Mouse (Mus musculus) limb, embryonic 15.5 days (tissue): ENCODE measurements around the gene Dpm2. TPM values are rescaled to one million over a fixed set of nuclear protein-coding genes. Genes with fewer than 3 reads are reported as not detected.

Experiments used
- ATAC-seq: fragments of 200-750 bp; cut with Nextera tagmentation; 2 replicates; pipeline ENCODE4 v1.8.0; 2017; ENCODE audit warnings: low read depth, moderate TSS enrichment; ENCODE audit not compliant: insufficient number of reproducible peaks, low FRiP score, low TSS enrichment
- H3K27ac ChIP-seq: fragments of 300-500 bp; sonication (generic); 2 replicates; pipeline ENCODE4 v1.5.1; 2015; ENCODE audit warnings: moderate library complexity, mild to moderate bottlenecking, inconsistent platforms
- H3K27me3 ChIP-seq: fragments of 300-500 bp; sonication (generic); 2 replicates; pipeline ENCODE4 v1.6.1; 2015; ENCODE audit warnings: inconsistent platforms
- H3K36me3 ChIP-seq: fragments of 300-500 bp; sonication (generic); 2 replicates; pipeline ENCODE4 v1.6.1; 2015; ENCODE audit warnings: inconsistent platforms
- H3K4me1 ChIP-seq: fragments of 300-500 bp; sonication (generic); 2 replicates; pipeline ENCODE4 v1.6.1; 2015; ENCODE audit warnings: inconsistent platforms
- H3K4me2 ChIP-seq: fragments of 300-500 bp; sonication (generic); 2 replicates; pipeline ENCODE4 v1.6.1; 2015; ENCODE audit warnings: mild to moderate bottlenecking, inconsistent platforms
- H3K4me3 ChIP-seq: fragments of 300-500 bp; sonication (generic); 2 replicates; pipeline ENCODE4 v1.5.1; 2015; ENCODE audit warnings: mild to moderate bottlenecking, inconsistent platforms
- H3K9ac ChIP-seq: fragments of 300-500 bp; sonication (generic); 2 replicates; pipeline ENCODE4 v1.6.1; 2015; ENCODE audit warnings: inconsistent platforms
- H3K9me3 ChIP-seq: fragments of 300-500 bp; sonication (generic); 2 replicates; pipeline ENCODE4 v1.6.1; 2016; ENCODE audit warnings: inconsistent platforms
- WGBS: fragments of 180-500 bp; shearing (Covaris S2); methylation state at CpG from one replicate; pipeline ENCODE4 v1.1.7; 2015; 5-methylcytosine and 5-hydroxymethylcytosine counted together
- polyA plus RNA-seq: library from polyadenylated mRNA; unstranded; fragments of >200 nt; fragmentation: Nextera tagmentation; extraction: Ambion mirVana; gene quantifications from 2 replicates; pipeline ENCODE4 v1.2.1, GENCODE M21; 2015

Gene Dpm2
- polyA plus RNA-seq, 1 experiment from 2014 or later, result 117 TPM

- Histone ChIP-seq H3K4me3 (peak overlapping the region; percentile 92), H3K4me2 (peak overlapping the region; percentile 84), H3K36me3 (no peaks in the 10 kb centered on the region), H3K4me1 (peaks cover 68% of the 10 kb centered on the region), H3K9ac (peak overlapping the region; percentile 96), H3K27me3 (no peaks in the 10 kb centered on the region), H3K27ac (peak overlapping the region; percentile 99), H3K9me3 (no peaks in the 10 kb centered on the region)
- no peak for ATAC-seq
- WGBS, result 4% methylated on average over 11 of the region's 11 CpGs
Measured at GRCm38 (mm10) chr2:32536634-32537359, 33.9 kb upstream of the Dpm2 start.

GRCm38 (mm10) chr2:32537360-32537905 lies 33.2 kb upstream of the Dpm2 start:
- peaks cover 74% of the 10 kb centered on the region for H3K4me1 ChIP-seq
- H3K9ac ChIP-seq, result peak overlapping the region; percentile 96; the same call in 1 of the 2 replicates
- H3K27me3 ChIP-seq, result no peaks in the 10 kb centered on the region
- H3K9me3 ChIP-seq, result no peaks in the 10 kb centered on the region
- no peak for ATAC-seq
- 13% methylated on average over 9 of the region's 9 CpGs for WGBS
- no peaks in the 10 kb centered on the region for H3K36me3 ChIP-seq
- peak overlapping the region; percentile 99 for H3K27ac ChIP-seq
- peak overlapping the region; percentile 84 for H3K4me2 ChIP-seq
- H3K4me3 ChIP-seq, result peak overlapping the region; percentile 92

GRCm38 (mm10) chr2:32537941-32538340 lies 32.7 kb upstream of the Dpm2 start:
- H3K4me1 ChIP-seq, result peaks cover 79% of the 10 kb centered on the region
- H3K4me2 ChIP-seq, result peak overlapping the region; percentile 84
- ATAC-seq, result no peak
- H3K36me3 ChIP-seq, result no peaks in the 10 kb centered on the region
- H3K9ac ChIP-seq, result 0 out of 2 replicates have a peak overlapping the region, but pooled peaks have one; percentile 4
- H3K27me3 ChIP-seq, result no peaks in the 10 kb centered on the region
- peak overlapping the region; percentile 99 for H3K27ac ChIP-seq
- H3K4me3 ChIP-seq, result peak overlapping the region; percentile 92
- 50% methylated on average over 5 of the region's 5 CpGs for WGBS
- H3K9me3 ChIP-seq, result no peaks in the 10 kb centered on the region

GRCm38 (mm10) chr2:32538461-32538860 lies 32.2 kb upstream of the Dpm2 start:
- no peak for ATAC-seq
- 0 out of 2 replicates have a peak overlapping the region, but pooled peaks have one; percentile 92 for H3K4me3 ChIP-seq
- H3K27ac ChIP-seq, result peak overlapping the region; percentile 99
- no peaks in the 10 kb centered on the region for H3K9me3 ChIP-seq
- no peaks in the 10 kb centered on the region for H3K27me3 ChIP-seq
- peaks cover 83% of the 10 kb centered on the region for H3K4me1 ChIP-seq
- peak overlapping the region; percentile 84 for H3K4me2 ChIP-seq
- H3K9ac ChIP-seq, result no peak overlapping the region
- no peaks in the 10 kb centered on the region for H3K36me3 ChIP-seq
- 60% methylated on average over 4 of the region's 4 CpGs for whole genome bisulfite sequencing

GRCm38 (mm10) chr2:32539452-32539981 lies 31.1 kb upstream of the Dpm2 start:
- peaks cover 72% of the 10 kb centered on the region for H3K4me1 ChIP-seq
- WGBS, result 70% methylated on average over 14 of the region's 14 CpGs
- peak overlapping the region; percentile 12 for H3K4me2 ChIP-seq

GRCm38 (mm10) chr2:32541333-32541908 lies 29.2 kb upstream of the Dpm2 start:
- H3K27ac ChIP-seq, result peak overlapping the region; percentile 43
- H3K4me3 ChIP-seq, result no peak overlapping the region
- H3K9ac ChIP-seq, result no peak overlapping the region
- no peaks in the 10 kb centered on the region for H3K27me3 ChIP-seq
- 70% methylated on average over 2 of the region's 2 CpGs for WGBS
- ATAC-seq, result no peak
- H3K4me1 ChIP-seq, result peaks cover 63% of the 10 kb centered on the region
- H3K36me3 ChIP-seq, result no peaks in the 10 kb centered on the region
- H3K4me2 ChIP-seq, result no peak overlapping the region
- H3K9me3 ChIP-seq, result no peaks in the 10 kb centered on the region

More at GRCm38 (mm10) chr2:32539452-32539981, 31.1 kb upstream of the Dpm2 start:
- H3K9me3 ChIP-seq, result no peaks in the 10 kb centered on the region
- no peaks in the 10 kb centered on the region for H3K36me3 ChIP-seq
- no peaks in the 10 kb centered on the region for H3K27me3 ChIP-seq
- H3K4me3 ChIP-seq, result no peak overlapping the region
- ATAC-seq, result no peak
- peak overlapping the region; percentile 99 for H3K27ac ChIP-seq
- H3K9ac ChIP-seq, result no peak overlapping the region

- Histone ChIP-seq H3K4me1 (peaks cover 61% of the 10 kb centered on the region), H3K27me3 (no peaks in the 10 kb centered on the region), H3K4me3 (no peak overlapping the region), H3K4me2 (no peak overlapping the region), H3K9ac (no peak overlapping the region), H3K36me3 (no peaks in the 10 kb centered on the region), H3K9me3 (no peaks in the 10 kb centered on the region), H3K27ac (peak overlapping the region; percentile 38)
- 77% methylated on average over 4 of the region's 4 CpGs for WGBS
- no peak for ATAC-seq
Measured at GRCm38 (mm10) chr2:32541986-32542573, 28.6 kb upstream of the Dpm2 start.

- Histone ChIP-seq H3K4me1 (peaks cover 57% of the 10 kb centered on the region), H3K27me3 (no peaks in the 10 kb centered on the region), H3K36me3 (no peaks in the 10 kb centered on the region), H3K27ac (no peak overlapping the region), H3K4me3 (no peak overlapping the region), H3K9me3 (no peaks in the 10 kb centered on the region), H3K9ac (no peak overlapping the region), H3K4me2 (no peak overlapping the region)
- 67% methylated on average over 3 of the region's 3 CpGs for WGBS
- no peak for ATAC-seq
Measured at GRCm38 (mm10) chr2:32543031-32543449, 27.6 kb upstream of the Dpm2 start.

- H3K4me3 ChIP-seq, result no peak overlapping the region
- H3K4me2 ChIP-seq, result no peak overlapping the region
- H3K4me1 ChIP-seq, result peaks cover 61% of the 10 kb centered on the region
- no peak overlapping the region for H3K9ac ChIP-seq
- ATAC-seq, result no peak
- H3K27ac ChIP-seq, result no peak overlapping the region
- H3K9me3 ChIP-seq, result no peaks in the 10 kb centered on the region
- 85% methylated on average over 1 of the region's 1 CpGs for WGBS
- H3K27me3 ChIP-seq, result no peaks in the 10 kb centered on the region
- peaks cover 4% of the 10 kb centered on the region; the same call in 1 of the 2 replicates for H3K36me3 ChIP-seq
Measured at GRCm38 (mm10) chr2:32546951-32547350, 23.7 kb upstream of the Dpm2 start.

GRCm38 (mm10) chr2:32547380-32547779 lies 23.3 kb upstream of the Dpm2 start:
- Histone ChIP-seq H3K9me3 (no peaks in the 10 kb centered on the region), H3K27me3 (no peaks in the 10 kb centered on the region), H3K4me2 (no peak overlapping the region), H3K36me3 (peaks cover 4% of the 10 kb centered on the region; the same call in 1 of the 2 replicates), H3K9ac (no peak overlapping the region), H3K27ac (no peak overlapping the region), H3K4me1 (peaks cover 57% of the 10 kb centered on the region), H3K4me3 (no peak overlapping the region)
- 82% methylated on average over 5 of the region's 5 CpGs for WGBS
- ATAC-seq, result no peak

- Histone ChIP-seq H3K9ac (no peak overlapping the region), H3K27me3 (no peaks in the 10 kb centered on the region), H3K4me1 (peaks cover 50% of the 10 kb centered on the region), H3K27ac (peak overlapping the region; percentile 90), H3K4me2 (no peak overlapping the region), H3K4me3 (no peak overlapping the region), H3K36me3 (peaks cover 4% of the 10 kb centered on the region; the same call in 1 of the 2 replicates), H3K9me3 (no peaks in the 10 kb centered on the region)
- ATAC-seq, result no peak
- 86% methylated on average over 7 of the region's 7 CpGs for WGBS
Measured at GRCm38 (mm10) chr2:32547964-32548739, 22.5 kb upstream of the Dpm2 start.
